8 mouse cellular contexts compared by ENCODE assay signal in the genomic region with DNA sequence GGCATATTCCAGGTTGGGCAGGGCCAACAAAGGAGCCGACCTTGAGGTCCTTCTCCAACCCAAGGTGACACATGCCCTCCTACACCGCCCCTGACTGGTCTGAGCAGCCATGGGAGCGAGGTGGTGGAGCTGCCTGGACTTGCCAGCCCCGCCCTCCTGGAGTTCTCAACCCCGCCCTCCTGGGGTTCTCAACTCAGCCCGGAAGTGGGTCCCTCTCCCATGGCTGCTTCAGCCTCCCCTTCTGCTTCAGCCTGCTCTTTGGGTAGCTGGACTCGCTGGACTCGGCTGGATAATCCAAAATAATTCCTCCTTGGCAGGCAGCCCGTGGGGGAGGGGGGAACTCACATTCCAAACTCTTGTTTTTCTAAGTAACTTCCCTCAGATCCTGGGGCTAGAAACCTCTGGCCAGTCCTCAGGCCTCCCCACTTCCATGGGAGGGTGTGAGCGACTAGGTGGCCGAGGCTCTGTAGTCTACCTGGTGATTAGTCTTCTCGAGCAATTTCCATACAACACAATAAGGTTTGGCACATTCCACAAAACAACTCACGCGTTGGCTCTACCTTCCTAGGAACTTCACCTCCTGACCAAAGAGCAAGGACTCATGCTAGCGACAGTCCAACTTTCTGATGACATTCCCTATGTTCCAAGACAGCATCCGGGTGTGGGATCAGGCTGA. TPM values are rescaled to one million over a fixed set of nuclear protein-coding genes. Genes with fewer than 3 reads are reported as not detected.
DNase-seq lines count a peak whose midpoint lies in the region; ATAC-seq lines count a peak whose summit lies in the region.

No protein-coding gene starts in this region.

- H3K9me3 ChIP-seq in intestine, embryonic 15.5 days: no peaks in the 10 kb centered on the region
- H3K9me3 ChIP-seq in liver, embryonic 16.5 days (replicated peaks; ENCODE audit: control insufficient read depth, low read length): no peaks in the 10 kb centered on the region
- no peaks in the 10 kb centered on the region for H3K9me3 ChIP-seq in neural tube, embryonic 13.5 days

- H3K27ac ChIP-seq in intestine, embryonic 15.5 days: peak overlapping the region; percentile 93
- H3K27ac ChIP-seq in liver, embryonic 16.5 days (ENCODE audit: low read length): peak overlapping the region; percentile 92
- H3K27ac ChIP-seq in neural tube, embryonic 13.5 days (replicated peaks): peak overlapping the region; percentile 96

- peaks cover 61% of the 10 kb centered on the region for H3K4me1 ChIP-seq in intestine, embryonic 15.5 days (replicated peaks)
- peaks cover 30% of the 10 kb centered on the region for H3K4me1 ChIP-seq in liver, embryonic 16.5 days (ENCODE audit: control insufficient read depth, low read depth, low read length)
- peaks cover 91% of the 10 kb centered on the region for H3K4me1 ChIP-seq in neural tube, embryonic 13.5 days (replicated peaks)

- H3K4me2 ChIP-seq in intestine, embryonic 15.5 days (replicated peaks): peak overlapping the region; percentile 90
- peak overlapping the region; percentile 54 for H3K4me2 ChIP-seq in liver, embryonic 16.5 days (ENCODE audit: low read depth, low read length)
- peak overlapping the region; percentile 99 for H3K4me2 ChIP-seq in neural tube, embryonic 13.5 days

- peak; percentile 50; the same call in 1 of the 2 replicates for ATAC-seq in common myeloid progenitor, adult 5-6 weeks (replicated peaks; ENCODE audit: low read depth, poor library complexity, severe bottlenecking)
- peak; percentile 73 for ATAC-seq in intestine, embryonic 15.5 days
- peak; percentile 44 for ATAC-seq in liver, embryonic 16.5 days (ENCODE audit: low read depth)
- no peak for ATAC-seq in neural tube, embryonic 13.5 days (ENCODE audit: low read depth)

- H3K27me3 ChIP-seq in intestine, embryonic 15.5 days (replicated peaks): no peaks in the 10 kb centered on the region
- peaks cover 41% of the 10 kb centered on the region for H3K27me3 ChIP-seq in liver, embryonic 16.5 days (ENCODE audit: control insufficient read depth, insufficient read depth, low read depth, low read length)
- no peaks in the 10 kb centered on the region for H3K27me3 ChIP-seq in neural tube, embryonic 13.5 days

- no peaks in the 10 kb centered on the region for H3K36me3 ChIP-seq in intestine, embryonic 15.5 days
- no peaks in the 10 kb centered on the region for H3K36me3 ChIP-seq in liver, embryonic 16.5 days (ENCODE audit: control insufficient read depth, insufficient read depth)
- H3K36me3 ChIP-seq in neural tube, embryonic 13.5 days: peaks cover 6% of the 10 kb centered on the region; the same call in 1 of the 2 replicates

- peak overlapping the region; percentile 80 for H3K9ac ChIP-seq in intestine, embryonic 15.5 days
- peak overlapping the region; percentile 28 for H3K9ac ChIP-seq in liver, embryonic 16.5 days (ENCODE audit: low read depth, low read length)
- H3K9ac ChIP-seq in neural tube, embryonic 13.5 days: peak overlapping the region; percentile 99

- WGBS in intestine, embryonic 15.5 days: 3% methylated on average over 16 of the region's 16 CpGs
- 9% methylated on average over 16 of the region's 16 CpGs for WGBS in liver, embryonic 16.5 days (ENCODE audit: insufficient replicate concordance)
- WGBS in neural tube, embryonic 13.5 days: 6% methylated on average over 16 of the region's 16 CpGs

- peak; percentile 54 for DNase-seq in right cerebral cortex, postnatal 4 days
- no peak for DNase-seq in right cerebral cortex, postnatal 14 days
- DNase-seq in gastrocnemius, postnatal 4 days (ENCODE audit: low spot score in 2 of 2): peak; percentile 59 to 78
- peak; percentile 92 for DNase-seq in yolk sac, embryonic 10.5 days (ENCODE audit: low spot score)

- peak overlapping the region; percentile 85 for H3K4me3 ChIP-seq in intestine, embryonic 15.5 days (replicated peaks)
- peak overlapping the region; percentile 62 for H3K4me3 ChIP-seq in liver, embryonic 16.5 days (ENCODE audit: low read depth, low read length)
- peak overlapping the region; percentile 86 for H3K4me3 ChIP-seq in neural tube, embryonic 13.5 days

RNA-seq across cellular contexts. Expression of gene Plxnb2, which starts 1.5 kb away (rescaled TPM):
- total RNA-seq in common myeloid progenitor, adult 5-6 weeks (2017): 20.2 and 29.2 TPM in 2 replicates
- total RNA-seq in gastrocnemius, postnatal 4 days (2021): 10 to 100 TPM; 81.0 to 84.7 TPM
- polyA plus RNA-seq in intestine, embryonic 15.5 days (2015; fragmentation: Nextera tagmentation; extraction: Ambion mirVana): 107 and 118 TPM in 2 replicates
- 26.2 and 31.9 TPM in 2 replicates for polyA plus RNA-seq in liver, embryonic 16.5 days (2015; fragmentation: Nextera tagmentation; extraction: Ambion mirVana)
- 89.8 and 94.5 TPM in 2 replicates for polyA plus RNA-seq in neural tube, embryonic 13.5 days (2015; fragmentation: Nextera tagmentation; extraction: Ambion mirVana)

RNA-seq across cellular contexts. Expression of gene Dennd6b, which starts 17.2 kb away (rescaled TPM):
- 1.6 and 2.3 TPM in 2 replicates for total RNA-seq in common myeloid progenitor, adult 5-6 weeks (2017)
- total RNA-seq in gastrocnemius, postnatal 4 days (2021): 1 to 10 TPM; 7.9 to 9.0 TPM
- 12.1 and 13.1 TPM in 2 replicates for polyA plus RNA-seq in intestine, embryonic 15.5 days (2015; fragmentation: Nextera tagmentation; extraction: Ambion mirVana)
- polyA plus RNA-seq in liver, embryonic 16.5 days (2015; fragmentation: Nextera tagmentation; extraction: Ambion mirVana): 2.7 and 3.8 TPM in 2 replicates
- 68.9 and 71.8 TPM in 2 replicates for polyA plus RNA-seq in neural tube, embryonic 13.5 days (2015; fragmentation: Nextera tagmentation; extraction: Ambion mirVana)

RNA-seq across cellular contexts. Expression of gene Mapk11, which starts 29.7 kb away (rescaled TPM):
- 0.50 and 0.73 TPM in 2 replicates for total RNA-seq in common myeloid progenitor, adult 5-6 weeks (2017)
- total RNA-seq in gastrocnemius, postnatal 4 days (2021): 1 to 10 TPM; 3.4 to 4.1 TPM
- 5.8 and 6.0 TPM in 2 replicates for polyA plus RNA-seq in intestine, embryonic 15.5 days (2015; fragmentation: Nextera tagmentation; extraction: Ambion mirVana)
- 0.83 and 0.97 TPM in 2 replicates for polyA plus RNA-seq in liver, embryonic 16.5 days (2015; fragmentation: Nextera tagmentation; extraction: Ambion mirVana)
- polyA plus RNA-seq in neural tube, embryonic 13.5 days (2015; fragmentation: Nextera tagmentation; extraction: Ambion mirVana): 35.8 and 40.2 TPM in 2 replicates

RNA-seq across cellular contexts. Expression of gene Ppp6r2, which starts 32.3 kb away (rescaled TPM):
- 15.6 and 22.7 TPM in 2 replicates for total RNA-seq in common myeloid progenitor, adult 5-6 weeks (2017)
- total RNA-seq in gastrocnemius, postnatal 4 days (2021): 10 to 100 TPM; 64.2 to 70.0 TPM
- polyA plus RNA-seq in intestine, embryonic 15.5 days (2015; fragmentation: Nextera tagmentation; extraction: Ambion mirVana): 21.6 and 23.9 TPM in 2 replicates
- 15.5 and 16.4 TPM in 2 replicates for polyA plus RNA-seq in liver, embryonic 16.5 days (2015; fragmentation: Nextera tagmentation; extraction: Ambion mirVana)
- polyA plus RNA-seq in neural tube, embryonic 13.5 days (2015; fragmentation: Nextera tagmentation; extraction: Ambion mirVana): 64.8 and 76.9 TPM in 2 replicates

RNA-seq across cellular contexts. Expression of gene Mapk12, which starts 38.6 kb away (rescaled TPM):
- not detected in 2 replicates for total RNA-seq in common myeloid progenitor, adult 5-6 weeks (2017)
- 10 to 100 TPM; 54.4 to 57.3 TPM for total RNA-seq in gastrocnemius, postnatal 4 days (2021)
- 3.6 and 4.2 TPM in 2 replicates for polyA plus RNA-seq in intestine, embryonic 15.5 days (2015; fragmentation: Nextera tagmentation; extraction: Ambion mirVana)
- 1.1 and 1.9 TPM in 2 replicates for polyA plus RNA-seq in liver, embryonic 16.5 days (2015; fragmentation: Nextera tagmentation; extraction: Ambion mirVana)
- 6.7 and 7.0 TPM in 2 replicates for polyA plus RNA-seq in neural tube, embryonic 13.5 days (2015; fragmentation: Nextera tagmentation; extraction: Ambion mirVana)

Comparison
In these comparisons a context has a peak if more than half of its experiments do, and no peak if none do; other contexts are left out.
1. H3K9ac ChIP-seq: peak in every context shown above with its lines; median percentile 99 in neural tube, embryonic 13.5 days; 80 in intestine, embryonic 15.5 days; 28 in liver, embryonic 16.5 days.